Mouse (Mus musculus): Measurements from ENCODE around the gene Hoxb6.

Gene Hoxb6

GRCm38 (mm10) chr11:96285771-96286738, 6.2 kb upstream of the Hoxb6 start, which contains the start of gene Hoxb7:
Gene Hoxb7 (plus strand): TSS chr11:96286623.
- DNase-seq (ENCODE audit: low read depth), result no peak

GRCm38 (mm10) chr11:96286739-96287385, 5.4 kb upstream of the Hoxb6 start:
- no peak for DNase-seq (ENCODE audit: low read depth)

GRCm38 (mm10) chr11:96287411-96287810, 4.9 kb upstream of the Hoxb6 start:
- DNase-seq (ENCODE audit: low read depth), result no peak

- DNase-seq (ENCODE audit: low read depth), result no peak
Measured at GRCm38 (mm10) chr11:96288455-96289221, 3.6 kb upstream of the Hoxb6 start.

GRCm38 (mm10) chr11:96289293-96289692, 3.0 kb upstream of the Hoxb6 start:
- DNase-seq (ENCODE audit: low read depth), result no peak

- DNase-seq (ENCODE audit: low read depth), result no peak
Measured at GRCm38 (mm10) chr11:96289837-96290236, 2.4 kb upstream of the Hoxb6 start.

GRCm38 (mm10) chr11:96290705-96291355, 1.4 kb upstream of the Hoxb6 start:
- DNase-seq (ENCODE audit: low read depth), result no peak

GRCm38 (mm10) chr11:96292565-96293301, 457 bp downstream of the Hoxb6 start:
- no peak for DNase-seq (ENCODE audit: low read depth)

- no peak for DNase-seq (ENCODE audit: low read depth)
Measured at GRCm38 (mm10) chr11:96293302-96293921, 1.1 kb downstream of the Hoxb6 start.

GRCm38 (mm10) chr11:96294245-96295091, 2.2 kb downstream of the Hoxb6 start:
- DNase-seq (ENCODE audit: low read depth), result peak; percentile 74

GRCm38 (mm10) chr11:96295092-96295835, 3.0 kb downstream of the Hoxb6 start:
- DNase-seq (ENCODE audit: low read depth), result no peak

- DNase-seq (ENCODE audit: low read depth), result no peak
Measured at GRCm38 (mm10) chr11:96296997-96297396, 4.7 kb downstream of the Hoxb6 start.

- no peak for DNase-seq (ENCODE audit: low read depth)
Measured at GRCm38 (mm10) chr11:96297428-96297827, 5.2 kb downstream of the Hoxb6 start.

- DNase-seq (ENCODE audit: low read depth), result no peak
Measured at GRCm38 (mm10) chr11:96297968-96298635, 5.8 kb downstream of the Hoxb6 start.

GRCm38 (mm10) chr11:96298895-96299667, 6.8 kb downstream of the Hoxb6 start:
- DNase-seq (ENCODE audit: low read depth), result no peak

- DNase-seq (ENCODE audit: low read depth), result no peak
Measured at GRCm38 (mm10) chr11:96299781-96300180, 7.5 kb downstream of the Hoxb6 start.

- DNase-seq (ENCODE audit: low read depth), result no peak
Measured at GRCm38 (mm10) chr11:96300354-96301063, 8.2 kb downstream of the Hoxb6 start.
